Comparison of ENCODE assay signal across 7 mouse cellular contexts in genomic region chr1:86503906-86504696, GRCm38 (mm10). TPM values are rescaled to one million over a fixed set of nuclear protein-coding genes. Genes with fewer than 3 reads are reported as not detected.
A peak's percentile ranks its signal among the peaks of the same experiment; 100 is the strongest.
DNase-seq lines count a peak whose midpoint lies in the region; ATAC-seq and TF ChIP-seq lines count a peak whose summit lies in the region.

No protein-coding gene starts in this region.

- H3K4me2 ChIP-seq in embryonic facial prominence, embryonic 13.5 days, result peak overlapping the region; percentile 71
- peak overlapping the region; percentile 62 for H3K4me2 ChIP-seq in limb, embryonic 12.5 days
- peak overlapping the region; percentile 84 for H3K4me2 ChIP-seq in midbrain, embryonic 14.5 days (ENCODE audit: low read length)

- ATAC-seq in embryonic facial prominence, embryonic 13.5 days (ENCODE audit: insufficient number of reproducible peaks, insufficient read depth, low FRiP score, low TSS enrichment, low read depth), result peak; percentile 86
- peak; percentile 85 for ATAC-seq in limb, embryonic 12.5 days (ENCODE audit: insufficient number of reproducible peaks, insufficient read depth, low FRiP score, low TSS enrichment, low read depth)
- peak; percentile 90 for ATAC-seq in midbrain, embryonic 14.5 days (ENCODE audit: low FRiP score, low TSS enrichment)

- H3K27me3 ChIP-seq in embryonic facial prominence, embryonic 13.5 days, result no peaks in the 10 kb centered on the region
- no peaks in the 10 kb centered on the region for H3K27me3 ChIP-seq in kidney, adult 2 months (replicated peaks; ENCODE audit: control insufficient read depth, insufficient read depth, low read length)
- no peaks in the 10 kb centered on the region for H3K27me3 ChIP-seq in limb, embryonic 12.5 days
- H3K27me3 ChIP-seq in midbrain, embryonic 14.5 days (ENCODE audit: control insufficient read depth, insufficient read depth, low read length), result no peaks in the 10 kb centered on the region

- TF ChIP-seq CTCF in kidney, adult 2 months (conservative IDR thresholded peaks at IDR 0.05; ENCODE audit: insufficient read depth, insufficient read length, low read depth, low read length), result peak; percentile 56

- peak; percentile 98 for DNase-seq in adrenal gland, postnatal 14 days
- peak; percentile 94 to 97 for DNase-seq in heart, adult 18-20 months
- DNase-seq in kidney, adult 2 months, result peak; percentile 98
- DNase-seq in midbrain, embryonic 14.5 days, result peak; percentile 95
- DNase-seq in spleen, adult 18-20 months, result peak; percentile 82 to 87

- peak overlapping the region; percentile 98 for H3K27ac ChIP-seq in embryonic facial prominence, embryonic 13.5 days
- H3K27ac ChIP-seq in kidney, adult 2 months (ENCODE audit: insufficient read depth, low read depth, low read length), result peak overlapping the region; percentile 94
- peak overlapping the region; percentile 99 for H3K27ac ChIP-seq in limb, embryonic 12.5 days
- peak overlapping the region; percentile 97 for H3K27ac ChIP-seq in midbrain, embryonic 14.5 days (replicated peaks; ENCODE audit: low read depth, low read length)

- H3K4me3 ChIP-seq in embryonic facial prominence, embryonic 13.5 days, result peak overlapping the region; percentile 48
- peak overlapping the region; percentile 52 for H3K4me3 ChIP-seq in kidney, adult 2 months (ENCODE audit: insufficient read depth, low read depth, low read length)
- peak overlapping the region; percentile 35 for H3K4me3 ChIP-seq in limb, embryonic 12.5 days (replicated peaks)
- H3K4me3 ChIP-seq in midbrain, embryonic 14.5 days (replicated peaks; ENCODE audit: low read depth, low read length), result peak overlapping the region; percentile 46

- under 1% methylated on average over 64 of the region's 64 CpGs for WGBS in embryonic facial prominence, embryonic 13.5 days
- under 1% methylated on average over 64 of the region's 64 CpGs for WGBS in kidney, adult 2 months
- WGBS in limb, embryonic 12.5 days, result under 1% methylated on average over 64 of the region's 64 CpGs
- under 1% methylated on average over 63 of the region's 64 CpGs for WGBS in midbrain, embryonic 14.5 days

- H3K4me1 ChIP-seq in embryonic facial prominence, embryonic 13.5 days, result peaks cover 56% of the 10 kb centered on the region
- peaks cover 26% of the 10 kb centered on the region for H3K4me1 ChIP-seq in kidney, adult 2 months (ENCODE audit: control insufficient read depth, insufficient read depth, low read length)
- peaks cover 42% of the 10 kb centered on the region for H3K4me1 ChIP-seq in limb, embryonic 12.5 days (replicated peaks)
- peaks cover 25% of the 10 kb centered on the region for H3K4me1 ChIP-seq in midbrain, embryonic 14.5 days (ENCODE audit: control insufficient read depth, insufficient read depth, low read length)

- H3K9ac ChIP-seq in embryonic facial prominence, embryonic 13.5 days, result peak overlapping the region; percentile 81
- peak overlapping the region; percentile 63 for H3K9ac ChIP-seq in limb, embryonic 12.5 days (replicated peaks)
- peak overlapping the region; percentile 84 for H3K9ac ChIP-seq in midbrain, embryonic 14.5 days (replicated peaks; ENCODE audit: low read length)

- H3K9me3 ChIP-seq in embryonic facial prominence, embryonic 13.5 days, result no peaks in the 10 kb centered on the region
- H3K9me3 ChIP-seq in limb, embryonic 12.5 days, result no peaks in the 10 kb centered on the region
- no peaks in the 10 kb centered on the region for H3K9me3 ChIP-seq in midbrain, embryonic 14.5 days (ENCODE audit: control insufficient read depth, low read length)

- TF ChIP-seq POLR2A in kidney, adult 2 months (IDR thresholded peaks at IDR 0.05; ENCODE audit: low read depth, low read length), result peak; percentile 34

- H3K36me3 ChIP-seq in embryonic facial prominence, embryonic 13.5 days, result no peaks in the 10 kb centered on the region
- H3K36me3 ChIP-seq in kidney, adult 2 months (ENCODE audit: control insufficient read depth, insufficient read depth, low read length), result no peaks in the 10 kb centered on the region
- no peaks in the 10 kb centered on the region for H3K36me3 ChIP-seq in limb, embryonic 12.5 days
- H3K36me3 ChIP-seq in midbrain, embryonic 14.5 days (ENCODE audit: control insufficient read depth, insufficient read depth, low read length), result no peaks in the 10 kb centered on the region

RNA-seq across cellular contexts. Expression of gene Ptma, which starts 22.4 kb away (rescaled TPM):
- 806 and 848 TPM in 2 replicates for total RNA-seq in adrenal gland, postnatal 14 days (2021)
- polyA plus RNA-seq in embryonic facial prominence, embryonic 13.5 days (2015; fragmentation: Nextera tagmentation; extraction: Ambion mirVana), result 3,278 and 3,456 TPM in 2 replicates
- 100 to 1,000 TPM; 212 TPM for total RNA-seq in heart, adult 18-20 months (2021)
- polyA plus RNA-seq in kidney, adult 2 months (2012; rRNA removed), result 622 and 651 TPM in 2 replicates
- polyA plus RNA-seq in limb, embryonic 12.5 days (2016; fragmentation: Nextera tagmentation; extraction: Ambion mirVana), result 3,930 and 4,018 TPM in 2 replicates
- 2,168 and 2,208 TPM in 2 replicates for polyA plus RNA-seq in midbrain, embryonic 14.5 days (2014; fragmentation: Nextera tagmentation; extraction: Ambion mirVana)

Comparison
In these comparisons a context has a peak if more than half of its experiments do, and no peak if none do; other contexts are left out.
1. Peak in every context shown above with its lines: DNase-seq, ATAC-seq, H3K4me3 ChIP-seq and H3K27ac ChIP-seq.